Mouse (Mus musculus): ENCODE measurements around the gene Timm9. TPM values are rescaled to one million over a fixed set of nuclear protein-coding genes. Genes with fewer than 3 reads are reported as not detected.
"Not testable (repeated sequence)": the region's sequence is repeated elsewhere in the genome, so short reads cannot be mapped to it uniquely, and the experiment has no call there.

Timm9 gene
- total RNA-seq, 2 experiments from 2014 or later: 25.5 to 32.6 TPM

DNA sequence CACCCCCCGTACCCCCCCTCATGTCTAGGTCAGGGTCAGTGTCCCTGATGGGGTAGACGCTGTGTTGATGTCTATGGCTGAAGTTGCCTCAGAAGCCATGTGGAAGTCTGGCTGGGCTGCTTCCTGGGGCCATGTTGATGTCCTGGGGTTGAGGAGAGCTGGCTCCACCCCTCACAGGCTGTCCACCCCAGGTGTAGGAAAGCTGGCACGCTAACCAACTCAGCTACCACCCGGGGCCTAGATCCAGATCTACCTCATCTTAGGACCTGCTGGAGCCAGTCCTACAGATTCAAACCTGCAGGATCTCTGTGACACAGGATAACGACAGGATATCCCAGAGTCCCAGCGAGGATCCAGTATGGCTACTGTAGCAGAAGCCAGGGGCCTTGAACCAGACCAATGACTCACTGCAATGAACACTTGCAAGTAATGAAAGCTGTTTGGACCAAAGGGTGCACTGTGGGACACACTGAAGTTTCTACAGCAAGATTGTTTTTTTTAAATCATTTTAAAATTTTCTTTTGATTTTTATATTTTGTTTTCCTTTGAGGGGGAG lies 29.2 kb downstream of the Timm9 start:
- DNase-seq: no peak

DNA sequence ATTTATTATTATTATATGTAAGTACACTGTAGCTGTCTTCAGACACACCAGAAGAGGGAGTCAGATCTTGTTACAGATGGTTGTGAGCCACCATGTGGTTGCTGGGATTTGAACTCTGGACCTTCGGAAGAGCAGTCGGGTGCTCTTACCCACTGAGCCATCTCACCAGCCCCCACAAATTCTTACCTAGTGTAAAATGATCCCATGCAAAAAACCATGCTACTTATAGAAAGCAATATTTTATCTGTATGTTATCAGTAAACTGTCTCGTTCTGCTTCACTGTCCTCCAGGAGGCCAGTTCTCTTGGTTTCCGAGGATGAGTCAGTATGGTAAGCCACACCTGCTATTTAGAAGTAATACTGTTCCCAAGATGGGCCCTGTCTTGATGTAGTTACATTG lies 32.2 kb downstream of the Timm9 start:
- DNase-seq: not testable (repeated sequence)

DNA sequence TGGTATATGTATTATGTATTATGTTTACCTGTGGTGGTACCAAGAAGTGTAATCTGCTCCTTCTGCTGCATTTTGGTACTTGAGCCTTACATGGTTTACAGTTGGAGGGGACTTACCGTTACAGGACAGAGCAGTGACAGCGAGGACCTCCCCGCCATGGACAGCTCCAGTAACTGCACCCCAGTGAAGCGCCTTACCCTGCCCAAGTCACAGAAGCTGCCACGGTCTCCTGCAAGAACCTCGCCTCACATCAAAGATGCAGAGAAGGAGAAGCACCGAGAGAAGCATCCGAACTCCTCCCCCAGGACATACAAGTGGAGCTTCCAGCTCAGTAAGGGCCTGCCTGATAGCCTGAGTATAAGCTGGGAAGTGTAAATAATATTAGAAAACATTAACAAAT lies 50.2 kb downstream of the Timm9 start:
- no peak for DNase-seq

Other genes with a start within 250 kb of the Timm9 start
- gene Actr10, start 198.8 kb downstream of the Timm9 start, total RNA-seq (2021): 10 to 100 TPM; 84.6 to 87.0 TPM
- gene Psma3, start 162.1 kb downstream of the Timm9 start, total RNA-seq (2021): 100 to 1,000 TPM; 326 to 347 TPM
- 1 to 10 TPM; 7.8 to 8.1 TPM for gene Arid4a, start 120.7 kb downstream of the Timm9 start, total RNA-seq (2021)
- gene Tomm20l, start 25.3 kb downstream of the Timm9 start, total RNA-seq (2021): not detected
- gene 2700049A03Rik, start 164 bp upstream of the Timm9 start, total RNA-seq (2021): 1 to 10 TPM; 2.8 to 3.6 TPM
- gene Dact1, start 173.2 kb upstream of the Timm9 start, total RNA-seq (2021): 1 to 10 TPM; 5.9 to 6.5 TPM

Measured in gastrocnemius, postnatal 25 days (tissue).